Mouse (Mus musculus) heart, postnatal 0 days (tissue): ENCODE measurements around the gene Pard3b. TPM values are rescaled to one million over a fixed set of nuclear protein-coding genes. Genes with fewer than 3 reads are reported as not detected.

Source experiments
- ATAC-seq: fragments of 200-750 bp; cut with Nextera tagmentation; 2 replicates; pipeline ENCODE4 v1.8.0; 2017; ENCODE audit warnings: low read depth, moderate number of reproducible peaks, moderate library complexity; ENCODE audit not compliant: insufficient read depth
- DNase-seq: peaks from one replicate; pipeline ENCODE4 v3.0.0-alpha.2; 2016; ENCODE audit warnings: low spot score
- H3K27ac ChIP-seq: fragments of 300-500 bp; sonication (generic); 2 replicates; pipeline ENCODE4 v1.5.1; 2014; ENCODE audit warnings: low read depth, mild to moderate bottlenecking
- H3K27me3 ChIP-seq: fragments of 300-500 bp; sonication (generic); 2 replicates; pipeline ENCODE4 v1.6.1; 2014; ENCODE audit warnings: low read length, mixed read lengths; ENCODE audit not compliant: control insufficient read depth, insufficient read depth
- H3K36me3 ChIP-seq: fragments of 300-500 bp; sonication (generic); replicated peaks from 2 replicates; pipeline ENCODE4 v1.6.1; 2014; ENCODE audit warnings: low read length, mixed read lengths; ENCODE audit not compliant: control insufficient read depth, insufficient read depth
- H3K4me1 ChIP-seq: fragments of 300-500 bp; sonication (generic); 2 replicates; pipeline ENCODE4 v1.6.1; 2014; ENCODE audit warnings: antibody characterized with exemption; ENCODE audit not compliant: control insufficient read depth, insufficient read depth
- H3K4me2 ChIP-seq: fragments of 300-500 bp; sonication (generic); 2 replicates; pipeline ENCODE4 v1.6.1; 2014; ENCODE audit warnings: low read depth, mild to moderate bottlenecking, low read length, moderate library complexity
- H3K4me3 ChIP-seq: fragments of 300-500 bp; sonication (generic); 2 replicates; pipeline ENCODE4 v1.5.1; 2014; ENCODE audit warnings: low read depth, low read length
- H3K9ac ChIP-seq: fragments of 300-500 bp; sonication (generic); replicated peaks from 2 replicates; pipeline ENCODE4 v1.6.1; 2014; ENCODE audit warnings: low read depth, low read length, mixed read lengths
- H3K9me3 ChIP-seq: fragments of 300-500 bp; sonication (generic); replicated peaks from 2 replicates; pipeline ENCODE4 v1.6.1; 2016; ENCODE audit warnings: low read length; ENCODE audit not compliant: control insufficient read depth
- CTCF ChIP-seq: IDR thresholded peaks from 2 replicates; pipeline ENCODE4 v1.5.1; 2016; ENCODE audit warnings: antibody characterized with exemption, control low read depth, low read depth
- EP300 ChIP-seq: IDR thresholded peaks from 2 replicates; pipeline ENCODE4 v1.6.1; 2016; ENCODE audit warnings: antibody characterized with exemption, low read depth
- WGBS: fragments of 180-500 bp; shearing (Covaris S2); extraction: QIAGEN DNeasy Blood & Tissue Kit; methylation state at CpG from one replicate; pipeline ENCODE4 v1.1.7; 2014; 5-methylcytosine and 5-hydroxymethylcytosine counted together
- polyA plus RNA-seq: library from polyadenylated mRNA; unstranded; fragments of >200 nt; fragmentation: Nextera tagmentation; extraction: Ambion mirVana; gene quantifications from 2 replicates; pipeline ENCODE4 v1.2.1, GENCODE M21; 2015
- total RNA-seq: library from RNA; depleted of rRNA; stranded (reverse); fragments of >200 nt; gene quantifications from 2 replicates; pipeline ENCODE4 v1.2.3, GENCODE M21; 2014; ENCODE audit warnings: low replicate concordance

The Pard3b gene
- total and polyA plus RNA-seq, 2 experiments from 2014 or later, result 8.4 to 8.9 TPM

- ATAC-seq, result no peak
- TF ChIP-seq EP300 (no peak), CTCF (no peak)
- WGBS, result 70% methylated on average over 7 of the region's 7 CpGs
Measured at GRCm38 (mm10) chr1:61928131-61928761, 289.6 kb downstream of the Pard3b start.

GRCm38 (mm10) chr1:61933574-61933973, 294.9 kb downstream of the Pard3b start:
- H3K27ac ChIP-seq, result no peak overlapping the region
- no peaks in the 10 kb centered on the region for H3K36me3 ChIP-seq
- H3K9ac ChIP-seq, result no peak overlapping the region
- H3K4me3 ChIP-seq, result no peak overlapping the region
- TF ChIP-seq EP300 (no peak), CTCF (no peak)
- ATAC-seq (no peak), DNase-seq (no peak)
- no peaks in the 10 kb centered on the region for H3K4me1 ChIP-seq
- no peaks in the 10 kb centered on the region for H3K27me3 ChIP-seq
- 82% methylated on average over 2 of the region's 2 CpGs for WGBS
- H3K4me2 ChIP-seq, result no peak overlapping the region
- H3K9me3 ChIP-seq, result no peaks in the 10 kb centered on the region

More at GRCm38 (mm10) chr1:61928131-61928761, 289.6 kb downstream of the Pard3b start:
- Histone ChIP-seq H3K4me3 (no peak overlapping the region), H3K9ac (no peak overlapping the region), H3K36me3 (no peaks in the 10 kb centered on the region), H3K4me2 (no peak overlapping the region), H3K27me3 (no peaks in the 10 kb centered on the region), H3K9me3 (no peaks in the 10 kb centered on the region), H3K27ac (no peak overlapping the region), H3K4me1 (peaks cover 4% of the 10 kb centered on the region; the same call in 1 of the 2 replicates)
- DNase-seq, result no peak

DNA sequence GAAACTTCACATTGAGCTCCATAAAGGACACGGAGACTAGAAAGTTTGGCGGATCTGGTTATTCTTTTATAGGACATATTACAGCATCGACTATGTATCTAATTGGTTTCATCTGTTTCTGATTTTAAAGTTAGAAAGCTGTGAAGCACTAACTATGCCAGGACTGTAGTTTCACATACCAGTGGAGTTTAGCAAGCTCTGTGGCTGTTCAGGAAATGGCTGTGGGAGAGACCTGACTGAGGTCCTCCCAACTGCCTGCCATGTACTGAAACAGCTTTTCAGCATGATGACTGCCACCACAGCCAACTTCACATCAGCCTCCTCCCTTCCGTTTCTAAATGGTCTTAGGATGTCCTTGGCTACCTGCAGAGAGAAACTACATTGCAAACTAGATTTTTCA, 296.1 kb downstream of the Pard3b start:
- no peak overlapping the region for H3K4me2 ChIP-seq
- no peaks in the 10 kb centered on the region for H3K27me3 ChIP-seq
- TF ChIP-seq CTCF (no peak), EP300 (no peak)
- no peaks in the 10 kb centered on the region for H3K9me3 ChIP-seq
- H3K27ac ChIP-seq, result no peak overlapping the region
- 79% methylated on average over 4 of the region's 4 CpGs for WGBS
- H3K4me3 ChIP-seq, result no peak overlapping the region
- H3K36me3 ChIP-seq, result no peaks in the 10 kb centered on the region
- DNase-seq, result no peak
- no peaks in the 10 kb centered on the region for H3K4me1 ChIP-seq
- no peak for ATAC-seq
- H3K9ac ChIP-seq, result no peak overlapping the region

DNA sequence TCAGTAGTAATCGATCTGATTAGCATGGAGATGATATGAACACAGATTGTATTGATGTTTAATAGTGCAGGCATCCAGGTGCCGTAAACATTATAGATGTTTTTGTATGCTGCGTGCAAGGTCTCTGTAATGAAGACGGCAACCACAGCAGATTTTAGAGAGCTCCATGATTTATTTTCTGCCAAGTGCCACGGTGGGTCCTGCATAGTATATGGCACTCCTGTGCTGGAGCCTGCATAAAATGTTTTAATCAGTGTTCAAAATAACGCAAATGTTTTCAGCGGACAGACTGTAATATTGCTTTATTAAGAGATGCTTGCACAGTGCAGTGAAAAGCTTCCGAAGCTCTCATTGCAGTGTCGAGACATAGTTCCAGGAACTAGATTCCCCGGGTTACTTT, 301.3 kb downstream of the Pard3b start:
- no peak for ATAC-seq
- Histone ChIP-seq H3K4me2 (no peak overlapping the region), H3K36me3 (no peaks in the 10 kb centered on the region), H3K9me3 (no peaks in the 10 kb centered on the region), H3K9ac (no peak overlapping the region), H3K4me3 (no peak overlapping the region), H3K27me3 (no peaks in the 10 kb centered on the region), H3K27ac (no peak overlapping the region), H3K4me1 (no peaks in the 10 kb centered on the region)
- TF ChIP-seq CTCF, result no peak
- no peak for TF ChIP-seq EP300
- no peak for DNase-seq
- WGBS, result 82% methylated on average over 10 of the region's 10 CpGs

- ATAC-seq (no peak), DNase-seq (no peak)
- Histone ChIP-seq H3K27me3 (no peaks in the 10 kb centered on the region), H3K27ac (no peak overlapping the region), H3K9ac (no peak overlapping the region), H3K4me3 (no peak overlapping the region), H3K4me2 (no peak overlapping the region), H3K36me3 (no peaks in the 10 kb centered on the region), H3K9me3 (no peaks in the 10 kb centered on the region), H3K4me1 (no peaks in the 10 kb centered on the region)
- TF ChIP-seq EP300 (no peak), CTCF (no peak)
- 89% methylated on average over 9 of the region's 9 CpGs for WGBS
Measured at GRCm38 (mm10) chr1:61961533-61961932, 322.9 kb downstream of the Pard3b start.

DNA sequence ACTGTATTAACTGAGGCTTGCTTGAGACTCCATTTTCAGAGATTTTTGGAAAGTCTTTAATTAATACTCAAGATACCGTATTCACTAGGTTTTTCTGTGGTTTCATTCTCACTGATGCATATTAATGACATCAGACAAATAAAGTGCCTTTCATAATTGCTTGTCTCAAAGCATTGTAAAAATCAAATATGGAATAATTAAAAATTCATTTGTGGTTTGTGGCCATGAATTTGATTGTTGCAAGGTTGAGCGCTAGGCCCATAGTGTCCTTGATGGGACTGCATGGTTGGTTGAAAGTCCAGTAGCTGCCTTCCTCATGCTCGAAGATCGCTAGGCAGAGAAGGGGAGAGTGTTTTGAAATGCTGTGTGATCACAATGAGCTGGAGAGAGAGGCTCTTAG, 323.9 kb downstream of the Pard3b start:
- TF ChIP-seq EP300 (no peak), CTCF (no peak)
- no peak overlapping the region for H3K4me3 ChIP-seq

More for the DNA sequence above, 323.9 kb downstream of the Pard3b start:
- no peak for ATAC-seq
- no peak for DNase-seq
- H3K4me1 ChIP-seq, result no peaks in the 10 kb centered on the region
- no peaks in the 10 kb centered on the region for H3K36me3 ChIP-seq
- no peak overlapping the region for H3K27ac ChIP-seq
- H3K9me3 ChIP-seq, result no peaks in the 10 kb centered on the region
- H3K27me3 ChIP-seq, result no peaks in the 10 kb centered on the region
- H3K4me2 ChIP-seq, result no peak overlapping the region
- H3K9ac ChIP-seq, result no peak overlapping the region
- 91% methylated on average over 4 of the region's 4 CpGs for WGBS
